Mouse (Mus musculus) spleen, adult 2 months (tissue): ENCODE measurements around the gene Akap6.

Source experiments
- CTCF ChIP-seq: fragments of 200-500 bp; IDR thresholded peaks from 2 replicates; pipeline ENCODE4 v1.5.1; 2011; ENCODE audit warnings: mild to moderate bottlenecking, inconsistent platforms; ENCODE audit not compliant: insufficient read depth, insufficient read length, insufficient replicate concordance; ENCODE audit errors: extremely low read depth
- POLR2A ChIP-seq: fragments of 200-500 bp; IDR thresholded peaks from 2 replicates; pipeline ENCODE4 v1.6.1; 2011; ENCODE audit warnings: low read depth, low read length, inconsistent platforms

GRCm38 (mm10) chr12:52673361-52673960, 25.7 kb upstream of the Akap6 start:
- no peak for TF ChIP-seq CTCF
- no peak for TF ChIP-seq POLR2A
